Mouse (Mus musculus) bone marrow, adult 2 months (tissue): ENCODE data around the gene Wfdc3.

ENCODE experiments used
- CTCF ChIP-seq: fragments of 200-500 bp; IDR thresholded peaks from 2 replicates; pipeline ENCODE4 v1.5.1; 2011; ENCODE audit warnings: low read length, control low read depth; ENCODE audit not compliant: control insufficient read depth, insufficient read depth
- POLR2A ChIP-seq: fragments of 200-500 bp; IDR thresholded peaks from 2 replicates; pipeline ENCODE4 v1.6.1; 2011; ENCODE audit warnings: low read depth, mild to moderate bottlenecking, control low read depth, low read length, borderline replicate concordance; ENCODE audit not compliant: control insufficient read depth

- TF ChIP-seq CTCF: no peak
- TF ChIP-seq POLR2A: no peak
Observed at GRCm38 (mm10) chr2:164778809-164779208, 33.1 kb upstream of the Wfdc3 start.
